Mouse (Mus musculus): ENCODE measurements at regions not wholly inside any gene's neighbourhood (a gene's known extent, or its start where the extent isn't known, plus 50 kb on each side); places are given as distances from the start of the nearest gene placed in this dataset.

- WGBS: 63% methylated on average over 3 of the region's 3 CpGs
- H3K27me3 ChIP-seq (ENCODE audit: control insufficient read depth, insufficient read depth, low read length): no peaks in the 10 kb centered on the region; the same call in 1 of the 2 replicates
- ATAC-seq (ENCODE audit: insufficient read depth, low read depth): no peak
- no peak overlapping the region for H3K4me2 ChIP-seq (ENCODE audit: low read depth, low read length)
- peak; percentile 29 for TF ChIP-seq CTCF (IDR thresholded peaks at IDR 0.05; ENCODE audit: low read depth)
- TF ChIP-seq EP300 (IDR thresholded peaks at IDR 0.05; ENCODE audit: low read depth): no peak
- H3K36me3 ChIP-seq (replicated peaks; ENCODE audit: control insufficient read depth, insufficient read depth, low read length): no peaks in the 10 kb centered on the region
- H3K9me3 ChIP-seq (replicated peaks; ENCODE audit: control insufficient read depth, low read length): no peaks in the 10 kb centered on the region
- H3K27ac ChIP-seq (ENCODE audit: low read depth): no peak overlapping the region
- no peak overlapping the region for H3K4me3 ChIP-seq (ENCODE audit: low read depth, low read length)
- no peak for DNase-seq (ENCODE audit: low spot score)
- H3K9ac ChIP-seq (replicated peaks; ENCODE audit: low read depth, low read length): no peak overlapping the region
- H3K4me1 ChIP-seq (ENCODE audit: control insufficient read depth, insufficient read depth): no peaks in the 10 kb centered on the region
These were observed 351.9 kb downstream of the Tbc1d22a start for GRCm38 (mm10) chr15:86566111-86566510.

- ATAC-seq (ENCODE audit: insufficient read depth, low read depth): no peak
- Histone ChIP-seq H3K4me3 (ENCODE audit: low read depth, low read length) (no peak overlapping the region), H3K27ac (ENCODE audit: low read depth) (no peak overlapping the region), H3K9me3 (replicated peaks; ENCODE audit: control insufficient read depth, low read length) (no peaks in the 10 kb centered on the region), H3K27me3 (ENCODE audit: control insufficient read depth, insufficient read depth, low read length) (0 out of 2 replicates have a peak, but pooled peaks cover 4% of the 10 kb centered on the region), H3K4me2 (ENCODE audit: low read depth, low read length) (no peak overlapping the region), H3K4me1 (ENCODE audit: control insufficient read depth, insufficient read depth) (no peaks in the 10 kb centered on the region), H3K36me3 (replicated peaks; ENCODE audit: control insufficient read depth, insufficient read depth, low read length) (no peaks in the 10 kb centered on the region), H3K9ac (replicated peaks; ENCODE audit: low read depth, low read length) (no peak overlapping the region)
- 68% methylated on average over 5 of the region's 5 CpGs for WGBS
- no peak for DNase-seq (ENCODE audit: low spot score)
- TF ChIP-seq EP300 (IDR thresholded peaks at IDR 0.05; ENCODE audit: low read depth) (no peak), CTCF (IDR thresholded peaks at IDR 0.05; ENCODE audit: low read depth) (no peak)
These were observed 360.1 kb downstream of the Tbc1d22a start for GRCm38 (mm10) chr15:86574311-86574710.

GRCm38 (mm10) chr15:86576666-86577065 lies 362.4 kb downstream of the Tbc1d22a start:
- WGBS: 65% methylated on average over 5 of the region's 5 CpGs

GRCm38 (mm10) chr15:86578689-86579088 lies 364.4 kb downstream of the Tbc1d22a start:
- 0 out of 2 replicates have a peak, but pooled peaks cover 4% of the 10 kb centered on the region for H3K27me3 ChIP-seq (ENCODE audit: control insufficient read depth, insufficient read depth, low read length)

More at GRCm38 (mm10) chr15:86576666-86577065, 362.4 kb downstream of the Tbc1d22a start:
- H3K4me3 ChIP-seq (ENCODE audit: low read depth, low read length): no peak overlapping the region
- no peak for DNase-seq (ENCODE audit: low spot score)
- H3K9me3 ChIP-seq (replicated peaks; ENCODE audit: control insufficient read depth, low read length): no peaks in the 10 kb centered on the region
- TF ChIP-seq EP300 (IDR thresholded peaks at IDR 0.05; ENCODE audit: low read depth) (no peak), CTCF (IDR thresholded peaks at IDR 0.05; ENCODE audit: low read depth) (no peak)
- no peak overlapping the region for H3K27ac ChIP-seq (ENCODE audit: low read depth)
- no peak for ATAC-seq (ENCODE audit: insufficient read depth, low read depth)
- H3K9ac ChIP-seq (replicated peaks; ENCODE audit: low read depth, low read length): no peak overlapping the region
- no peaks in the 10 kb centered on the region for H3K36me3 ChIP-seq (replicated peaks; ENCODE audit: control insufficient read depth, insufficient read depth, low read length)
- H3K4me2 ChIP-seq (ENCODE audit: low read depth, low read length): no peak overlapping the region
- H3K4me1 ChIP-seq (ENCODE audit: control insufficient read depth, insufficient read depth): no peaks in the 10 kb centered on the region
- H3K27me3 ChIP-seq (ENCODE audit: control insufficient read depth, insufficient read depth, low read length): 0 out of 2 replicates have a peak, but pooled peaks cover 4% of the 10 kb centered on the region

GRCm38 (mm10) chr15:86582240-86583090 lies 368.2 kb downstream of the Tbc1d22a start:
- Histone ChIP-seq H3K27me3 (ENCODE audit: control insufficient read depth, insufficient read depth, low read length) (0 out of 2 replicates have a peak, but pooled peaks cover 4% of the 10 kb centered on the region), H3K4me1 (ENCODE audit: control insufficient read depth, insufficient read depth) (no peaks in the 10 kb centered on the region), H3K27ac (ENCODE audit: low read depth) (no peak overlapping the region), H3K9ac (replicated peaks; ENCODE audit: low read depth, low read length) (no peak overlapping the region), H3K36me3 (replicated peaks; ENCODE audit: control insufficient read depth, insufficient read depth, low read length) (no peaks in the 10 kb centered on the region), H3K9me3 (replicated peaks; ENCODE audit: control insufficient read depth, low read length) (no peaks in the 10 kb centered on the region), H3K4me3 (ENCODE audit: low read depth, low read length) (no peak overlapping the region), H3K4me2 (ENCODE audit: low read depth, low read length) (no peak overlapping the region)
- TF ChIP-seq EP300 (IDR thresholded peaks at IDR 0.05; ENCODE audit: low read depth) (no peak), CTCF (IDR thresholded peaks at IDR 0.05; ENCODE audit: low read depth) (no peak)
- DNase-seq (ENCODE audit: low spot score) (no peak), ATAC-seq (ENCODE audit: insufficient read depth, low read depth) (peak; percentile 27; the same call in 1 of the 2 replicates)
- 57% methylated on average over 7 of the region's 7 CpGs for WGBS

More at GRCm38 (mm10) chr15:86578689-86579088, 364.4 kb downstream of the Tbc1d22a start:
- Histone ChIP-seq H3K9ac (replicated peaks; ENCODE audit: low read depth, low read length) (no peak overlapping the region), H3K4me2 (ENCODE audit: low read depth, low read length) (no peak overlapping the region), H3K9me3 (replicated peaks; ENCODE audit: control insufficient read depth, low read length) (no peaks in the 10 kb centered on the region), H3K27ac (ENCODE audit: low read depth) (no peak overlapping the region), H3K36me3 (replicated peaks; ENCODE audit: control insufficient read depth, insufficient read depth, low read length) (no peaks in the 10 kb centered on the region), H3K4me1 (ENCODE audit: control insufficient read depth, insufficient read depth) (no peaks in the 10 kb centered on the region), H3K4me3 (ENCODE audit: low read depth, low read length) (no peak overlapping the region)
- DNase-seq (ENCODE audit: low spot score) (no peak), ATAC-seq (ENCODE audit: insufficient read depth, low read depth) (no peak)
- TF ChIP-seq EP300 (IDR thresholded peaks at IDR 0.05; ENCODE audit: low read depth) (no peak), CTCF (IDR thresholded peaks at IDR 0.05; ENCODE audit: low read depth) (no peak)
- 84% methylated on average over 16 of the region's 16 CpGs for WGBS

All from heart, postnatal 0 days (tissue).